Mouse (Mus musculus): ENCODE data around the gene Atp5j2. TPM values are rescaled to one million over a fixed set of nuclear protein-coding genes. Genes with fewer than 3 reads are reported as not detected.

The Atp5j2 gene
- polyA plus RNA-seq, 1 experiment = 445 TPM

DNA sequence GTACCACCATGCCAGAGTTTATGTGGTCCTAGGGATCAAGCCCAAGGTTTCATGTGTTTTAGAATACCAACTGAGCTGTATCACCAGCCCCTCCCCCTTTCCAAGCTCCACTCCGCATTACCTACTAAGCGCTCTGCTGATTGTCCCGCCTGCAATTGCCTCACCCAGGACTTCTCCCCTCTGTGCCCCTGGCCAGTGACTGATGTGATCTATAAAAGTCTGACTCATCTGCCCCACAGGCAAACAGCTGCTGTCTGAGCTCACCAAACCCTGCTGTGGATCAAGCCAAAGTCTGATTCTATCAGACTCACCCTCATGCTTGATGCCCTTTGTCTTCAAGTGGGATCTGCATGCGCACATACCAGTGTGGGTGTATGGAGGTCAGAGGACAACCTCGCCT lies 31.0 kb upstream of the Atp5j2 start:
- Histone ChIP-seq H3K4me1 (ENCODE audit: control insufficient read depth, insufficient read depth, low read length) (no peaks in the 10 kb centered on the region), H3K27ac (ENCODE audit: insufficient read depth, low read length) (no peak overlapping the region), H3K4me3 (replicated peaks; ENCODE audit: insufficient read depth, low read depth, low read length) (no peak overlapping the region), H3K27me3 (ENCODE audit: control insufficient read depth, insufficient read depth, low read length) (no peaks in the 10 kb centered on the region)
- DNase-seq = no peak
- TF ChIP-seq CTCF (IDR thresholded peaks at IDR 0.05; ENCODE audit: borderline replicate concordance, insufficient read depth, low read depth, low read length) (no peak), POLR2A (IDR thresholded peaks at IDR 0.05; ENCODE audit: borderline replicate concordance, insufficient read depth, low read length) (no peak)
- WGBS = 90% methylated on average over 5 of the region's 5 CpGs

DNA sequence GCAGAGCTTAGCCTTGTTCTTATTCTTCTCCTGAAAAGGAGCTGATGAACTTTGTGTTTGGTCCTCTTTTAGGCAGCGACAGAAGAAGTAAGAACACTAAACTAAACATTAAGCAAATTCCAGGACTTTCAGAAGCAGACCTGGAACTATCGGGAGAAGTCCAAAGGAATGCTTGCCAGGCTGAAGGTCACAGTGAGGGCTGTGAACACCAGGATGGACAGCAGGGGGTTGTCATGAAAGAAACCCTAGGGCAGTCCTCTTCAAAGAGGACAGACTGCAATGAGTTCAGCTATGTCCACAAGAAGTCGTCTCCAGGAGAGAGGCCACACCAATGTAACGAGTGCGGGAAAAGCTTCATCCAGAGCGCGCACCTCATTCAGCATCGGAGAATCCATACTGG lies 28.1 kb upstream of the Atp5j2 start:
- Histone ChIP-seq H3K4me3 (replicated peaks; ENCODE audit: insufficient read depth, low read depth, low read length) (no peak overlapping the region), H3K4me1 (ENCODE audit: control insufficient read depth, insufficient read depth, low read length) (no peaks in the 10 kb centered on the region), H3K27ac (ENCODE audit: insufficient read depth, low read length) (no peak overlapping the region), H3K27me3 (ENCODE audit: control insufficient read depth, insufficient read depth, low read length) (no peaks in the 10 kb centered on the region)
- TF ChIP-seq CTCF (IDR thresholded peaks at IDR 0.05; ENCODE audit: borderline replicate concordance, insufficient read depth, low read depth, low read length) = no peak
- WGBS = 83% methylated on average over 8 of the region's 8 CpGs
- DNase-seq = no peak

DNA sequence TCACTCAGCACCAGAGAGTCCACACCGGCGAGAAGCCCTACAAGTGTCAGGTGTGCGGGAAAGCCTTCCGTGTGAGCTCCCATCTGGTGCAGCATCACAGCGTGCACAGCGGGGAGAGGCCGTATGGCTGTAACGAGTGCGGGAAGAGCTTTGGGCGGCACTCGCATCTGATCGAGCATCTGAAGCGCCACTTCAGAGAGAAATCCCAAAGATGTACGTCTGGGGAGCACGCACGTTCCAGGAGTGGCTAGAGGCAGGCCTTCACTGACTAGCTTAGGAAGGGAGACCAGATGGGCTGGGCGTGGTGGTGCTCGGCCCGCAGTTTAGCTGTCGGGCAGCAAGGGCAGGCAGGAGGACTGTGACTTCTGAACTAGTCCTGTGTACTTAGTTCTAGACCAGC lies 26.8 kb upstream of the Atp5j2 start:
- TF ChIP-seq POLR2A (IDR thresholded peaks at IDR 0.05; ENCODE audit: borderline replicate concordance, insufficient read depth, low read length) (no peak), CTCF (IDR thresholded peaks at IDR 0.05; ENCODE audit: borderline replicate concordance, insufficient read depth, low read depth, low read length) (no peak)
- no peaks in the 10 kb centered on the region for H3K27me3 ChIP-seq (ENCODE audit: control insufficient read depth, insufficient read depth, low read length)
- H3K4me1 ChIP-seq (ENCODE audit: control insufficient read depth, insufficient read depth, low read length) = no peaks in the 10 kb centered on the region
- DNase-seq = no peak
- 93% methylated on average over 20 of the region's 20 CpGs for WGBS
- no peak overlapping the region for H3K4me3 ChIP-seq (replicated peaks; ENCODE audit: insufficient read depth, low read depth, low read length)
- no peak overlapping the region for H3K27ac ChIP-seq (ENCODE audit: insufficient read depth, low read length)

DNA sequence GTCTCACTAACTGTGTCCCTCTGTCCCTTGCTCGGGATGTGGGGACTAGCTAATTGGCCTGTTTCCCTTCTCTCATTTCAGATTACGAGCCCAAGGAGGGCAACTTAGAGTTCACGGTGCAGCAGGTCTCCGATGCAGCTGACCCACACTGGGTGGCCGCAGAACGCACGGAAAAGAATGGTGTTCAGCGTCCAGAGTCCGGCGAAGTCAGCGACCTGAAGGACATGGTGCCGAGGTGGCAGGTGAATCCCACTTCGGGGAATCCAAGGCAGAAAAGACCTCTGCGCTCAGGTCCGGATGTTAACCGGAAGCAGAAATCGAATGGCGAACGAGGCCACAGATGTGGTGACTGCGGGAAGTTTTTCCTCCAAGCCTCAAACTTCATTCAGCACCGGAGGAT lies 26.3 kb upstream of the Atp5j2 start:
- no peak for DNase-seq
- no peaks in the 10 kb centered on the region for H3K27me3 ChIP-seq (ENCODE audit: control insufficient read depth, insufficient read depth, low read length)
- H3K4me3 ChIP-seq (replicated peaks; ENCODE audit: insufficient read depth, low read depth, low read length) = no peak overlapping the region
- no peak for TF ChIP-seq CTCF (IDR thresholded peaks at IDR 0.05; ENCODE audit: borderline replicate concordance, insufficient read depth, low read depth, low read length)
- TF ChIP-seq POLR2A (IDR thresholded peaks at IDR 0.05; ENCODE audit: borderline replicate concordance, insufficient read depth, low read length) = no peak
- WGBS = 95% methylated on average over 21 of the region's 21 CpGs
- no peaks in the 10 kb centered on the region for H3K4me1 ChIP-seq (ENCODE audit: control insufficient read depth, insufficient read depth, low read length)
- H3K27ac ChIP-seq (ENCODE audit: insufficient read depth, low read length) = no peak overlapping the region

GRCm38 (mm10) chr5:145217746-145218145 lies 25.9 kb upstream of the Atp5j2 start:
- H3K4me3 ChIP-seq (replicated peaks; ENCODE audit: insufficient read depth, low read depth, low read length) = no peak overlapping the region
- H3K27me3 ChIP-seq (ENCODE audit: control insufficient read depth, insufficient read depth, low read length) = no peaks in the 10 kb centered on the region
- H3K4me1 ChIP-seq (ENCODE audit: control insufficient read depth, insufficient read depth, low read length) = no peaks in the 10 kb centered on the region
- 86% methylated on average over 6 of the region's 6 CpGs for WGBS
- no peak for TF ChIP-seq POLR2A (IDR thresholded peaks at IDR 0.05; ENCODE audit: borderline replicate concordance, insufficient read depth, low read length)
- TF ChIP-seq CTCF (IDR thresholded peaks at IDR 0.05; ENCODE audit: borderline replicate concordance, insufficient read depth, low read depth, low read length) = no peak
- no peak for DNase-seq
- H3K27ac ChIP-seq (ENCODE audit: insufficient read depth, low read length) = no peak overlapping the region

- H3K4me3 ChIP-seq (replicated peaks; ENCODE audit: insufficient read depth, low read depth, low read length) = no peak overlapping the region
These were observed 22.8 kb upstream of the Atp5j2 start for GRCm38 (mm10) chr5:145214679-145215078.

GRCm38 (mm10) chr5:145213505-145213904 lies 21.6 kb upstream of the Atp5j2 start:
- no peaks in the 10 kb centered on the region for H3K27me3 ChIP-seq (ENCODE audit: control insufficient read depth, insufficient read depth, low read length)
- 97% methylated on average over 3 of the region's 3 CpGs for WGBS
- TF ChIP-seq POLR2A (IDR thresholded peaks at IDR 0.05; ENCODE audit: borderline replicate concordance, insufficient read depth, low read length) (no peak), CTCF (IDR thresholded peaks at IDR 0.05; ENCODE audit: borderline replicate concordance, insufficient read depth, low read depth, low read length) (no peak)
- H3K4me3 ChIP-seq (replicated peaks; ENCODE audit: insufficient read depth, low read depth, low read length) = no peak overlapping the region
- H3K27ac ChIP-seq (ENCODE audit: insufficient read depth, low read length) = no peak overlapping the region
- no peaks in the 10 kb centered on the region for H3K4me1 ChIP-seq (ENCODE audit: control insufficient read depth, insufficient read depth, low read length)
- DNase-seq = no peak

More at GRCm38 (mm10) chr5:145214679-145215078, 22.8 kb upstream of the Atp5j2 start:
- Histone ChIP-seq H3K27ac (ENCODE audit: insufficient read depth, low read length) (no peak overlapping the region), H3K4me1 (ENCODE audit: control insufficient read depth, insufficient read depth, low read length) (no peaks in the 10 kb centered on the region), H3K27me3 (ENCODE audit: control insufficient read depth, insufficient read depth, low read length) (no peaks in the 10 kb centered on the region)
- TF ChIP-seq CTCF (IDR thresholded peaks at IDR 0.05; ENCODE audit: borderline replicate concordance, insufficient read depth, low read depth, low read length) (no peak), POLR2A (IDR thresholded peaks at IDR 0.05; ENCODE audit: borderline replicate concordance, insufficient read depth, low read length) (no peak)
- no peak for DNase-seq
- 65% methylated on average over 4 of the region's 4 CpGs for WGBS

DNA sequence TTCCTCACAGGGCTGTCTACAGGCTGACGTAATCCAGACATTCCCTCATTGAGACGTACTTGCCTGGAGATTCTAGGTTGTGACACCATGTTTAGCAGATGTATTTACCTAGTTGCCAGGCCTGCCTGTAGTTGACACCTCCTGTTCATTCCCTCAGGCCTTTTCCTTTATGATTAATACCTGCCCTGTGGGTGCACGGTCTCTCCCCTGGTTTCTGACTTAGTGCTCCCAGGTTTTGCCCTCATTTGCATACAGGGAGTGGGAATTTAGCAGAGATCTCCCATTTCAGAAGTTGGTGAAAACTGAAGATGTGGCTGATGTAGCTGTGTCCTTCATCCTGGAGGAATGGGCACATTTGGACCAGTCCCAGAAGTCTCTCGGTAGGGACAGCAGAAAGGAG lies 20.4 kb upstream of the Atp5j2 start:
- no peak for TF ChIP-seq CTCF (IDR thresholded peaks at IDR 0.05; ENCODE audit: borderline replicate concordance, insufficient read depth, low read depth, low read length)
- no peak for TF ChIP-seq POLR2A (IDR thresholded peaks at IDR 0.05; ENCODE audit: borderline replicate concordance, insufficient read depth, low read length)
- Histone ChIP-seq H3K4me1 (ENCODE audit: control insufficient read depth, insufficient read depth, low read length) (no peaks in the 10 kb centered on the region), H3K27ac (ENCODE audit: insufficient read depth, low read length) (no peak overlapping the region), H3K4me3 (replicated peaks; ENCODE audit: insufficient read depth, low read depth, low read length) (no peak overlapping the region), H3K27me3 (ENCODE audit: control insufficient read depth, insufficient read depth, low read length) (no peaks in the 10 kb centered on the region)
- no peak for DNase-seq
- WGBS = 93% methylated on average over 4 of the region's 4 CpGs
